Mouse (Mus musculus) c-Kit-positive CD71-negative TER-119-negative erythroid progenitor cells, embryonic 14.5 days (primary cell): ENCODE results near the gene Peli1.

Experiments
- DNase-seq: peaks from one replicate; pipeline ENCODE4 v3.0.0-alpha.2; 2013; ENCODE audit warnings: low read depth

Peli1 gene

DNA sequence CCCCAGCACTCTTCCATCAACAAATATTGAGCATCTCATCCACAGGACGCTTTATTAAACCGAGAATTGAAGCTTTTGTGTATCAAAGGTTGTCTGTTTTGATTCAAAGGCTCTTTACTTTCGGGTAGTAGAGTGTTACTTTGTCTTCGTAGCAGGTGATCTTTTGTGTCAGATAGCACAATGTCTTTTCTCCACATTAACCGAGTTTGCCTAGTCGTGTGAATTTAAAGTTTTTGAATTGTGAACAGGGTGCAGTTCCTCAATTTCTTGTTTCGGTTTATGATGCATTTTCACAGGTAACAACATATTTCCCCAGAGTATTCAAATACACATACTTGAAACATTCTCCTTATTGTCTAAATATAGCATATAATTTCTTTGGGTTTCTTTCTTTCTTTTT is 1.5 kb downstream of the Peli1 start:
- no peak for DNase-seq

DNA sequence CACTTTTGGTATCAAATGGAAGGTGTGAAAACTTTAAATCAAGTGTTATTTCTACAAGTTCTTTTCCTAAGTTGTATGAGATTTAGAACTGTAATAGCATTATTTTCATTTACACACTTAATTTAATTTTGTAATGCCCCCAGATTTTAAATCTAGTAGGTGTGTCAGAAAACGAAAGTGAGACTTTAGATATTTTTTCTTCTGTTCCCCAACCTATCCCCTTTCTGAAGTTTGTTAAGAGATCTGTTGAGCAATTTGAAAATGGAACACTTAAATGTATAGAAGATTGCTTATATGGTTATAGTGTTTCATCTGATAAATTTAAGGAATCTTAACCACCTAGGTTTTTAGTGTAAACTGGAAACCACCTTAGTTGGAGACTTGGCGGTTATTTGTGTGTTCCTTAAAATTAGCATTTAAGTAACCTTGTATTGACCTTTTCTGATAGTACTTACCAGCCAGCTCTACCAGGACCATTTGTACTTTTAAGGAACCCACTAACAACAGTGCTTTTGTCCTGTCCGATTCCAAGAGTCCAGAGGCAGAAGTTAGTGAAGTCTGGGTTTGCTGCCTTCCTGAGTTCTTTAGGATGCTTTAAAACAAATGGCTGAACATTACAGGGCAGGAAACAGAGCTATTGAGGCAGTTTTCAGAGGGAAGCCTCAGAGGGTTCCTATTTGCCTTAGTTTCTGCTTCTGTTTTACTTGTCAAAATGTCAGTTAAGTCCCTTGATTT is 2.2 kb downstream of the Peli1 start:
- DNase-seq, result no peak

DNA sequence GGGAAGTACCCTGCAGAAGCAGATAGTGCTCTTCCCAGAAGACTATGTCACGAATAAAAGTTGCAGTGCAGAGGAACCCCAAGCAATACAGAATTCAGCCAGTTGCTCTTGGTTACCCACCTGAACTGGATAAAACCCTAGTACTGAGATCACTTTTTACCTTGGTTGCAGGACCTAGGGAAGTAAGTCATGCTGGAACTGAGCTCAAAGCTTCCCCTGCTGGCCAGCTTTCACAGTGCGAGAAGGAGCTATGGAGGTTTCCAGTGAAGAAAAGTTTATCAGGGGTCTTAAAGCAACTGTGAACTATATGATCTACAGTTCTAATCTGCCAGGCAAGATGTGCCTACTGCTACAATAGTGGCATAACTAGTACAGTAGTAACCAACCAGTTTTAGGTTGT is 5.5 kb downstream of the Peli1 start:
- no peak for DNase-seq

DNA sequence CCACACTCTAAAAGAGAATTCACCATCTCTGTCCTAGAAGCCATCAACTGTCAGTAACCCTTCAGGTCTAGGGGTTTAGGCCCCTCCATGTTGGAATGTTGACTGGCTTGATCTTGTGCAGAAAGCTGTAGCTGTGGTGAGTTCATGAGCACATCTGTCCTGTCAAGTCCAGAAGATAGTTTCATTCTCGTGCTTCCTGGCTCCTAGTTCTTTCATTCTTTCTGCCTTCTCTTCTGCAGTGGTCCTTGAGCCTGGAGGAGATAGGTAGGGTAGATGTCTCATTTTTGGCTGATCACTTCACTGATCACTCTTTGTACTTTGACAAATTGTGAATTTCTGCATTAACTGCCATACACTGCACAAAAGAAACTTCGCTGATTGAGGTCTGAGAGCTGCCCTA is 7.4 kb downstream of the Peli1 start:
- DNase-seq, result no peak

DNA sequence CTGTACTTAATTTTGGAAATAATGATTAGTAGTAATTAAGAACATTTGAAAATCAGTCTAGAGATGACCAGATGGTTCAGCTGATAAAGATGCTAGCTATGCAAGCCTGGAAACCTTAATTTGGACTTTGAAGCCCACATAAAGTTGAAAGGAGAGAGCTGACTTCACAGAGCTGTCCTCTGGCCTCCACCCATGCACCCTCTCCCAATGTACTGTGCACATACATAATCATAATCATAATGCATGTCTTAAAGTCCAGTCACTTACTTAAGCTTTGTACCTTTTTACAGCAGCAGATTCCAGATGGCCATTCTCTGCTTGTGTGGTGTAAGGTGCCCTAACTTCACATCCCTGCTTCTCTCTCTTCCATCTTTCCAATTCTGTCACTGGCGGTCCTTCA is 9.6 kb downstream of the Peli1 start:
- no peak for DNase-seq

DNA sequence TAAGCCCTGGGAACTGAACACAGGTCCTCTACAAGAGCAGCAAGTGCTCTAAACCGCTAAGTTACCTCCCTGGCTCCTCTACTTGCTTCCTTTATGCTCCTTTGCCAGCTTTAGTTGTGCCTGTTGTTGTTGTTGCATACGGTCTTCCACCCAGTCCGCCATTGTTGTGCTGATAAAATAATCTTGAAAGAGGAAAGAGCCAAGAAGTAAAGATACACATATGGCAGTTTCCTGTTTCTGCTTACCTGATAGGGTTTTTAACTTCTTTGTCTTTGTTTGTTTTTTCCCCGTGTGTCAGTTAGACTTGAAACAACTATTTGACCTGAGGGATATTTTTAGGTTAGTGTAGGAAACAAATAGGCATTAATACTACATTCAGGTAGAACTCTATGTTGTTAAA is 10.2 kb downstream of the Peli1 start:
- DNase-seq, result no peak

DNA sequence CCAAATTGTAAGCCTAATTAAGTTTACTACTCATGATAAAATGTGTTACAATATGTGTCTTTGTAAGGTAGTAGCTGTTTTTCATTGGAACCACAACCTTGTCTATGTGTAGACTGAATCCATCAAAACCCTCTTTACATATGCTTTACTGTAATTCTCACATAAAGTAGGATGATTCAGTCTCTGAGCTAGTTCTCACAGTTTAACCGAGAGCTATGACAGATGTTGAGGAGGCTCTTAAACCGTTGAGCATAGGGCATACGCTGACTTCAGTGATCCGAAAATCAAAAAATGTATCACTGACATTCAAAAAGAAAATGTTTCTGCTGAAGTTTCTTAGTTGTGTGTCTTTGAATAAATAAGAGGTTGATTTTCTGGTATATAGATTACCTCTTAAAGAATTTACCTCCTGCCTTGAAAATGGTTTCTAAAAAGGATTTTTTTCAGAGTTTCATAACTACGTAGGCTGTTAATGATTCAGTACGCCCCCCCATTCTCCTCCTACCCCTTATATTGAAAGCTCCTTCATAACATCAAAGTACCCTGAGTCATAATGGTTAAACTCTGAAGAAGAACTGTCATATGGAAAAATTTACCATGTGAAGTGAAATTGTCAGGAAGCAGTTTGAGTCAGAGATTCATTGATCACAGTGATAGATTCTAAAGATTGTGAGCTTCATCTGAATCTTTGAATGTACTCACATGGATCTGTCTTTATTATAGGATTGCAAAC is 11.3 kb downstream of the Peli1 start:
- no peak for DNase-seq

DNA sequence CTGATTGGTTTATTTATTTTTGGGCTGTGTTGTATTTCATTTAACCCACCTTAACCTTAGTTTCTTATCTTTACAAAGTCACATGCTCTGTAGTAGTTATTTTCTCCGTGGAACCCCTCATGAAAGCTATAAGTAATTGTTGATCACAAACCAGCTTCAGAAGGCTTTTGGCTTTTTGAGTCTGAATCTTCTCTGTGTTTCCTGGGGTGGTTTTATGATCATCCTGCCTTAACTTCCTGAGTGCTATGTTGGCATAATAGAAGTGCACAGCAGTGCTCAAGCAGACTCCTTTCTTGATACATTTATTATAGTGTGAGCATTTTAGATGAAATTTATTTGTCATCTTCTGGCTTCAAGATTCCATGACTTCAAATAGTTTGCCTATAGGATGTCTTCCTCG is 12.1 kb downstream of the Peli1 start:
- no peak for DNase-seq

DNA sequence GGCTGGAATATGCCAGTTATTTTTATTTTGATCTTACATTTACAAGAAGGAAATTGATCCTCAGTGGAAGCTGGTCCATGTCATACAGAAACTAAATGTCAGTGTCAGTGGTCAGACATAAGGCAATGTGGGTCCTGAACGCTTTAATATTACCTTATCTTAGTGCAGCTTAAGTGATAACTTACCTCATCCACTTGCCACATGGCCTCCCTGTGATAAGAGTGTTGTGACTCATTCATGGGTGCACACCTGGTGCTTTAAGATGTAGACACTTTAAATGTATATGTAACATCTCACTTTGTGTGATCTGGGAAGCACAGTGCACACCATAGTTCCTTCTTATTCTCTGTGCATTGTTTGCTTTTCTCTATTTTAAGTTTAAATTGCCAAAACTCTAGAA is 14.3 kb downstream of the Peli1 start:
- DNase-seq, result no peak

DNA sequence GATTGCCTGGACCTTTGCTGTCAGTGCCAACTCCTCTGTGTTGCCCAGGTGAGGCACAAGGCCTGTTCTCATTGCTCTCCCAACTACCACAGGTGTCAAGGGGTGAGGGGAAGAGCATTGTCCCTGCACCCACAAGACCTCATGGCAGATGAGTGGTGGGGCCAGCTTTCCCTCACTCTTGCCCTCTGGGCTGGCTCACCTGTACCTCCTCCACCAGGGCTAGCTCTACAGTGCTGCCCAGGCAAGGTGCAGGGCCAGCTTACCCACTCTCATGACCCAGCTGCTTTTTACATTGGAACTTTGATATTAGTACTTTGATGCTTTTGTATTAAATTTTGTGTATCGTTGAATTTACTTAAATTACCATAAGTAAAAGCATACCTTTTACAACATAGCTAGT is 16.0 kb downstream of the Peli1 start:
- DNase-seq, result no peak

DNA sequence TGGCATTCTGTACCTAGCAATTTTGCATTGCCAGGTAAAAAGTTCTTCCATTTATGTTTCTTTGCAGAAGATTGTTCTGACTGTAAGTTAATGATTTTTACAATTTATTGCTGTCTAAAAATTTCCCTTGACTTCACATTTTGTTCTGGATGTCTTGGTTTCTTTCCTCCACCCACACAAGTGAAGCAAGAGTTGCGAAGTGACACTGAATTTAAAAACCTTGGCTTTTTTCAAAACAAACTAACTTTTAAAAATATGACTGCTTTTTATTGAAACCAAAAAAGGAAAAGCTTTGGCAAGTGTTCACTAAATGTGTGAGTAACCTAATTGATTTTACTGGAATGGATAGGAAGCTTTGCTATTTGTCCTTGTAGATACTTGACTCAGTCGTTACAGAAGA is 18.2 kb downstream of the Peli1 start:
- no peak for DNase-seq

DNA sequence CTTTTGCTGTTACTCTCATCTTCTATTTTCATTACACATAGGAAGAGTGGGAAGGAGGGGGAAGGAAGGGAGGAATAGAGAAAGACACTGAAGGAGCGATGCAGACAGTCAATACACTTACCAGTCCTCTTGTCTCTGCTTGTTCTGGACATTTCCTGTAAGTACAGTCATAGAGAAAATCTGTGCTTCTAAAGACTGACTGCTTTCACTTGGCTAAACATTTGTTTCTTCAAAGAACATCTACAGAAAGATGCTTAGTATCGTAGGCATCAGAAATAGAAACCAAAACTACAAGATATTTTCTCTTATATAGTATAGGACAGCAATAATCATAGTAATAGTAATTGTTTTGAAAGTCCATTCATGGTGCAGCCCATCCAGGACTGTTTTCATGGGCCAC is 23.4 kb downstream of the Peli1 start:
- no peak for DNase-seq

DNA sequence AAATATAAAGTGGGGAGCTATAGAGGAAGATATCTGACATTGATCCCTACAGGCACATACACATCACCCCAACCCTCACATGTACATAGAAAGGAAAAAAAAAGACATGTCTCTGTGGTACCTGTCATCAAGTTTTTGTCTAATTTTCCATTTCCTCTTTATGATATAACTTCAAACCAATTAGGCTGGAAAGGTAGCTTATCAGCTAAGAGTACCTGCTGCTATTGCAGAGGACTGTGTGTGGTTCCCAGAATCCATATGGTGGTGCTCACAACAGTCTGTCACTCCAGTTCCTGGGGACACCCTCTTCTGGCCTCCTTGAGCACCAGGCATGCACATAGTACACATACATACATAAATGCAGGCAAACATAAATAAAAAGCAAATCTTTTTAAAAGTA is 24.7 kb downstream of the Peli1 start:
- DNase-seq, result no peak

DNA sequence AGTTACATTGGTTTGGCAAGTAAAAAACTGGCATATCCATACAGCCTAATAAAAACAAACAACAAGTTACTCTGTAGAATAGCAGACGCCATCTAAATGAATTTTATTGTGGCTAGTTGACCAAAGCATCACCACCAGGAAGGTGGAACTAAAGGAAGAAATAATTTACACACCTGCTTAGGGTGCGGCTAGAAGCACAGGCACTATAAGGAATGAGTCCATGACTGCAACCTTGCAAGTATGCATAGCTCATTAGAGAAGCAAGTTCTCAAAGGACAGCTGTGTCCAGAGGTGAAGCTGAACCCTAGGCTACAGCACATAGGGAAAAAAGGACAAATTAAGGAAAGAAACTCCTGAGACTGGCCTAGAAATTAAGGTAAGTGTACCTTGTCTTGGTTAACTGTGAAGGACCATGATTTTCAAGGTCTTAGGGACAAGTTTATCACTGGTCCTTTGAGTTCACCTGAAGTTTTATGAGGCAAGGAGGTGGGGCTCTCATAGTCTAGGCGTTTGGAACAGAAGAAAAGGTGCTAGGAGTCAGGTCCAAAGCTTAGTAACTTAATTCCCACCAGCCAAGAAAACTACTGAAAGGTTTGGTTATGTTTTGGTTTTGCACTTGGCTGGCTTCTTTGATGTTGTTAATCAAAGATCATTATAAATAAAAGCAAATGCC is 25.7 kb downstream of the Peli1 start:
- no peak for DNase-seq

DNA sequence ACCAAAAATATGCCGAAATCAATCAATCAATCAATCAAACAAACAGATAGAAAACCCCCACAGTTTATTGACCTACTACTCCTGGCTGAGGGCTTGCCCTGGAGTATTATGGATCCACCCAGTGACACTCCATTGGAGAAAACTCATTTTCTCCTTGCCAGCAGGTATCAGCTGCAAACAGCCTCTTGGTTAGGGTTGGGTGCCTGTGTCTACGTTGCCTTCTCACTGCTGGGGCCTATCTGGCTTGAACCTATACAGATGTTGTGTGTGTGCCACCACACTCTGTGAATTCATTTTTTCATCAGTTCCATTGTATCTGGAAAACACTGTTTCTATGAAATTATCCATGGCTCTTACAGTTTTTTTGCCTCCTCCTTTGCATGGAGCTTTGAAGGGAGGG is 30.6 kb downstream of the Peli1 start:
- DNase-seq, result no peak

DNA sequence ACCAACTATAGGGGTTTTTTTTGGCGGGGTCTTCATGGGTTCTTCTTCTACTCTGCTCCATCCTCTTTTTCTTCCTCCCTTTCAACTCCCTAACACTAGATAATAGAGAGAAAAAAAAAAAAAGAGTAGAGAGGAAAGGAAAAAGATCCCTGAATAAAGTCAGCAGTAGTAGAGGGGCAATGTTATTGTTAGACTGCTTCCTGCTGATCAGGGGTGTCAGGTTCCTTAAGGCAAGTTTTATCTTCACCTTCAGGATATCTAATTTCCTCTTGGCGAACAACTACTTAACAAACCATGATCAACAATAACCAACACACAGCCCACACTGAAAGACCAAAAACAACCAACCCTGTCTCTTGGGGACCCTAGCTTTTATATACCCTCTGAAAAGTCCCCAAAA is 31.3 kb downstream of the Peli1 start:
- no peak for DNase-seq

DNA sequence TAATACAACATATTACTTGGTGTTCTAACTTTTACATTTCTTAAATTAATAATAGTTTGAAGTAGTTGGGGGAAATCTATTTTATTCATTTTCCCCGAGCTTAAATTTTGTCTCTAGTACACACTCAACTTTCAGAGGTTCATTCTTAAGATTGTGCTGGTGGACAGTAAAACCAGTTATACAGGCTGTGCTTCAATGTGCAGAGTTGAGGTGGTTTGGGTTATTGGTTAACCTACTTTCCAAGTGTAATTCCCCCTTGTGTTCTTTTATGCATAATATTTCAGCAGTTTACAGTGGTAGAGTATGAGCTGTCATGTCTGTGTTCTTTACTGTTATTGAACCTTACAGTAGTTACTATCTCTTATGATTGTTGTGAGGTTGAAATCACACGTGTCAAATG is 40.6 kb downstream of the Peli1 start:
- no peak for DNase-seq

DNA sequence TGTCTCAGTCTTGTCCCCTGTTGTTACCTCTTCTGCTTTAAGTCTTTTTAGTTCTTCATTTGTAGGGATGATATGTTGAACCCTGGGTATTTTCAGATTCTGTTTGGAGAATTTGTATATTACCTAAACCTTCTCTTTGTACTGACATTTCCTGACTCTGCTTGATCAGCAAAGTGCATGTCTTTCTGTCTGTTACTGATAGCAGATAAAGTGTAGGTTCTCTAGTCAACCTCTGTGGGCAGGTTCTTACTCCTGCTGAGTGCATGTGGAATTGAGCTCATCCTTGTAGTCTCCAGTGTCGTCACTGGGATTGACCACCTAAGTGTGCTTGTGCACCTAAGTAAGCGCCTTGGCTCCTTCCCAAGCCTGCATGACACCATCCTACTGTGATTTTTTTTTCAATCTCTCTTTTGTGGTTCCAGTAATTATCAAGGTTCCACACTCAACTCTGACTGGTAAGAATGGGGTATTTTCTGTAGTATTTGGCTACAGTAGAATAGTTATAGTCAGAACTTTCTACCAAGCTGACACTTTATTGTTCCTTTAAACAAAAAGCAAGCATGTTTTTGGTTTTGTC is 43.9 kb downstream of the Peli1 start:
- no peak for DNase-seq

DNA sequence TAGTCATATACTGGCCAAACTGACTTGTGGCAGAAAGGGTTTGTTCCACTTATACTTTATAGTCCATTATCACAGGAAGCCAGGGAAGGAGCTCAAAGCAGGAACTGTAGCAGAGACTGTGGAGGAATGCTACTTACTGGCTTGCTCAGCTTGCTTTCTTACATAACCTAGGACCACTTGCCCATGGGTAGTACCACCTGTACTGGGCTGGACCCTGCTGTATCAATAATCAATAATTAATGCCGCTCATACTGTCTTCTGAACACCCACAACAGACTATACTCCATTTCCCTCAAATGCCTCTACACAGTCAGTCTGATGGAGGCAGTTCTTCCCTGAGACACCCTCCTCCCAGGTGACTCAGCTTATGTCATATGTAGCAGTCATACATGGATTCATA is 48.4 kb downstream of the Peli1 start:
- no peak for DNase-seq

DNA sequence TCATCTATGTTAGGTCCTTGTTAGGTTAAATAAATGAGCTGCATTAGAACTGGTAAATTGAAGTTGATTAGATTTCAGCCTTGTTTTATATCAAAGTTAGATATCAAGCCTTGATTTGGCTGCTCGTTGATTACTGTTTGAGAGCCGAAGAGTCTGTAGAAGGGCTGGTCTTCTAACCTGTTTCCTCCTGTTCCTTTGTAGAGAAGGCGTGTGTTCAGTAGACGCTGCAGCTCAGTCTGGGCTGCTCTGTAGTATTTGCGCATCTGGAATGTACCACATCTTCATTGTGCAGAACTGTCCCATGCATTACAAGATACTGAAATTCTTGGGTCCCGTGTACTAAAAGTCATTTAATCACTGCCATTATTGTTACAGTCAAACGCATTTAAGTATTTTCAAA is 50.2 kb downstream of the Peli1 start:
- no peak for DNase-seq

DNA sequence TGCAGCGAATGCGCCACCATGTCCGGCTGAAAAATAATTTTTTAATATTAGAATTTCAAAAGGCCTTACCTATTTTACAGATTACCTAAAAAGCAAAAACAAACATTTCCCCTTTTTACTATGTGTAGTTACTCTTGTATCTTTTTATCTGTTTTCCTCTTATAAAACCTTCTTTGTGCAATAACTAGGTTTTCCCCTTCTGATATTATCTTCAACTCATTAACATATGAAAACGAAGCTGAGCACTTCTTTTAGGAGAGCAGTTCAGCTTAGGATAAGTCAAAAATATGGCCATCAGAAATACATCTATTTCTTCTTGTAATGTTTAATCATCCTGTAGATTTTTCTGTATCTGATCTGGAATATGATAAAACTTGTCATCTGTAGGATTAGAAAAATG is 50.7 kb downstream of the Peli1 start:
- no peak for DNase-seq

DNA sequence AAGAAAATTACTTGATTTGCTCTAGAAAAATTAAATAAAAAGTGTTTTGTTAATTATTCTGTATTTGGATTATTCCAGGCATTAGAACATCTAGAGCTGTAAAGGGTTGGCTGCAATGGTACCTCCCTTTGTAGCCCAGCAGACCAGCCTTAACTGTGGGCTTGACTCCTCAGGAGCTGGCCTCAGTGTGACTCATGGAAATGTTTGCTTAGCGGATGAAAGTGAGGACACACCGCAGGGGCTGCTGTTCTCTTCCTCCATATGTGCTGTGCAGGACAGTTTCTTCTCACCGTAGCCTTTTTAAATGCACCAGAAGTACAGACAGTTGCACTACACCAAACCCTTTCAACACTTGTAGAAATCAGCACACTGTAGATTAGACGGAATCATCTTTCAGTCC is 58.4 kb downstream of the Peli1 start:
- DNase-seq, result no peak

DNA sequence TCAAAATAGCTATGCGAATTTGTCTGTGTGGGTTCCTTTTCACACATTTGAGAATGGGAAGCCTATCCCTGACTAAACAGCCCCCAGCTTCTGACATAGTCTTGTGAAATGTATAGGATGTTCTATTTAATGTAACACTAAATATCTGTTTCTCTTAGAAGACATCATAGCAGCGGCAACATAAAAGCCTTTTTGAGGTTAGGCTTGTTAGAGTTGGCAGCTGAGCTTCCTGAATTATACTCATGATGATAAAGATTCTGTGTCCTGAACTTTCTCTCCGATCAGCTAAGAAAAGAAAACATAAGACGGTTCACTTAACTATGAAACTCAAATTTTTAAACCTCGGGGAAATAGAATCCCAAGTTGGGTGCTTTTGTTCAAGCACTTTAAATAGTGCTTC is 59.2 kb downstream of the Peli1 start:
- DNase-seq, result no peak
